Mouse (Mus musculus) hindbrain, embryonic 11.5 days (tissue): Measurements from ENCODE around the gene Krt5. TPM values are rescaled to one million over a fixed set of nuclear protein-coding genes. Genes with fewer than 3 reads are reported as not detected.

Experiments used
- ATAC-seq: fragments of 200-750 bp; cut with Nextera tagmentation; 2 replicates; pipeline ENCODE4 v1.8.0; 2017; ENCODE audit warnings: mild to moderate bottlenecking, moderate TSS enrichment, moderate library complexity; ENCODE audit not compliant: low FRiP score
- DNase-seq: peaks from one replicate; pipeline ENCODE4 v3.0.0-alpha.2; 2015; ENCODE audit warnings: low spot score
- H3K27ac ChIP-seq: fragments of 300-500 bp; sonication (generic); 2 replicates; pipeline ENCODE4 v1.5.1; 2014; ENCODE audit warnings: mild to moderate bottlenecking, low read depth, low read length
- H3K27me3 ChIP-seq: fragments of 300-500 bp; sonication (generic); 2 replicates; pipeline ENCODE4 v1.6.1; 2014; ENCODE audit warnings: mild to moderate bottlenecking, low read length, moderate library complexity, mixed read lengths; ENCODE audit not compliant: control insufficient read depth, insufficient read depth
- H3K36me3 ChIP-seq: fragments of 300-500 bp; sonication (generic); 2 replicates; pipeline ENCODE4 v1.6.1; 2014; ENCODE audit warnings: mild to moderate bottlenecking, low read length, moderate library complexity, mixed read lengths; ENCODE audit not compliant: control insufficient read depth, insufficient read depth
- H3K4me1 ChIP-seq: fragments of 300-500 bp; sonication (generic); replicated peaks from 2 replicates; pipeline ENCODE4 v1.6.1; 2014; ENCODE audit warnings: low read length, mixed read lengths; ENCODE audit not compliant: control insufficient read depth, insufficient read depth
- H3K4me2 ChIP-seq: fragments of 300-500 bp; sonication (generic); replicated peaks from 2 replicates; pipeline ENCODE4 v1.6.1; 2014; ENCODE audit warnings: mild to moderate bottlenecking, low read depth, low read length
- H3K4me3 ChIP-seq: fragments of 300-500 bp; sonication (generic); 2 replicates; pipeline ENCODE4 v1.5.1; 2014; ENCODE audit warnings: low read depth, low read length
- H3K9ac ChIP-seq: fragments of 300-500 bp; sonication (generic); 2 replicates; pipeline ENCODE4 v1.6.1; 2014; ENCODE audit warnings: low read depth, low read length
- H3K9me3 ChIP-seq: fragments of 300-500 bp; sonication (generic); 2 replicates; pipeline ENCODE4 v1.6.1; 2016; ENCODE audit warnings: low read length; ENCODE audit not compliant: control insufficient read depth
- WGBS: fragments of 180-500 bp; shearing (Covaris S2); extraction: QIAGEN DNeasy Blood & Tissue Kit; methylation state at CpG from one replicate; pipeline ENCODE4 v1.1.7; 2014; 5-methylcytosine and 5-hydroxymethylcytosine counted together
- polyA plus RNA-seq: library from polyadenylated mRNA; unstranded; fragments of >200 nt; fragmentation: Nextera tagmentation; extraction: Ambion mirVana; gene quantifications from 2 replicates; pipeline ENCODE4 v1.2.1, GENCODE M21; 2014

The Krt5 gene
- polyA plus RNA-seq, 1 experiment from 2014 or later, result 1.8 TPM

DNA sequence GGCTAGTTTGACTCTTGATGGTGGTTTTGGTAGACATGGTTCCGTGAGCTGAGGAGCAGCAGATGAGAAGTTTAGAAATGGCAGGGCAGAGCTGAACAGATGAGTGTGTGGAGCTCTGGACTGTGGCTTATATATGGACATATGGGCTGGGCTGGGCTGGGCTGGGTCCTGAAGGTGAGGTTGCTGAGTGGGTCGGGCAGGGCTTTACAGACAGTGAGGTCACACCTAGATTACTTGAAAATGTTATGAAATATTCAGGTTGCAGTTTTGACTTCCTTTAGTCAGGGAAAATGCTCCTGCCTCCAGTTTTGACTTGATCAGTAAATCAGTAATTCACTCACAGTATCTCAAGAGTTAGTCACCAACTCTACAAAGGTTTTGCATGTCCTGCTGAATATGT is 32.5 kb downstream of the Krt5 start, which contains the start of gene Krt6b:
Gene Krt6b (minus strand): TSS at position 101 of the 400 bp plus-strand sequence.
- Histone ChIP-seq H3K4me3 (no peak within 1 kb of the TSS), H3K9ac (no peak within 1 kb of the TSS), H3K9me3 (no peaks in the 10 kb centered on the region), H3K27ac (no peak within 1 kb of the TSS), H3K27me3 (no peaks in the 10 kb centered on the region), H3K4me1 (no peaks in the 10 kb centered on the region), H3K4me2 (no peak within 1 kb of the TSS), H3K36me3 (no peaks in the 10 kb centered on the region)
- DNase-seq, result no peak
- no peak for ATAC-seq
- WGBS, result 85% methylated on average over 2 of the region's 2 CpGs

DNA sequence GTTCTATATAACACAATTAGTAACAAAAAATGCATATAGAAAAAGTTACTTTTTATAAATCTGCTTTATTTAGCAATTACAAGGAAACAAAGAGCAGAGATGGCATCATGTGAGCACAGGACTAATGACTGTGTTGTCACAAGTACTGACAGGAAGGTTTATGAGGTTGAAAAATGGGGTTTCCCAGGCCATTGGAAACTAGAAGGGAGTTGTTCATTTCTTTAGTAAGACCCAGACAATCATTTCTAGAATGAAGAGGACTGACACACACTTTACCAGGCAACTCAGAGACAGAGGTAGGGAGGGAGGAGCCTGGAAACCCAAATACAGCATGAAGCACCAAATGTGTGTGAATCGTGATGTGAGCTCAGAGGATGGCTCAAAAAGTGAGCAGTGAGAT is 36.7 kb downstream of the Krt5 start:
- H3K36me3 ChIP-seq, result no peaks in the 10 kb centered on the region

More for the DNA sequence above, 36.7 kb downstream of the Krt5 start:
- Histone ChIP-seq H3K4me1 (no peaks in the 10 kb centered on the region), H3K27ac (no peak overlapping the region), H3K27me3 (no peaks in the 10 kb centered on the region), H3K9me3 (no peaks in the 10 kb centered on the region), H3K9ac (no peak overlapping the region), H3K4me2 (no peak overlapping the region), H3K4me3 (no peak overlapping the region)
- 82% methylated on average over 1 of the region's 1 CpGs for WGBS
- DNase-seq (no peak), ATAC-seq (no peak)

Other genes starting within 250 kb of the Krt5 start
- not detected in 2 replicates for gene Krt81, start 249.1 kb downstream of the Krt5 start, polyA plus RNA-seq
- not detected in 2 replicates for gene Krt86, start 239.4 kb downstream of the Krt5 start, polyA plus RNA-seq
- gene Krt83, start 221.4 kb downstream of the Krt5 start, polyA plus RNA-seq, result not detected in 2 replicates
- gene Gm49425, start 195.6 kb downstream of the Krt5 start, polyA plus RNA-seq, result not detected in 2 replicates
- gene Krt84, start 180.1 kb downstream of the Krt5 start, polyA plus RNA-seq, result not detected in 2 replicates
- not detected in 2 replicates for gene Krt82, start 162.2 kb downstream of the Krt5 start, polyA plus RNA-seq
- gene Krt90, start 149.9 kb downstream of the Krt5 start, polyA plus RNA-seq, result 0.07 and 0.42 TPM in 2 replicates
- 0.04 and 0.05 TPM in 2 replicates for gene Krt75, start 139.0 kb downstream of the Krt5 start, polyA plus RNA-seq
- not detected in 2 replicates for gene Gm5414, start 84.7 kb downstream of the Krt5 start, polyA plus RNA-seq
- not detected in 2 replicates for gene Gm5478, start 65.5 kb downstream of the Krt5 start, polyA plus RNA-seq
- not detected in 2 replicates for gene Krt6b, start 32.6 kb downstream of the Krt5 start, polyA plus RNA-seq
- gene Krt6a, start 18.6 kb downstream of the Krt5 start, polyA plus RNA-seq, result not detected in 2 replicates
- not detected in 2 replicates for gene Krt71, start 30.2 kb upstream of the Krt5 start, polyA plus RNA-seq
- gene Krt72, start 73.6 kb upstream of the Krt5 start, polyA plus RNA-seq, result 0.10 TPM in 1 of 2 replicates, not detected in the other
- gene Krt73, start 89.4 kb upstream of the Krt5 start, polyA plus RNA-seq, result 0.08 and 0.24 TPM in 2 replicates
- not detected in 2 replicates for gene Krt2, start 105.3 kb upstream of the Krt5 start, polyA plus RNA-seq
- gene Krt1, start 137.9 kb upstream of the Krt5 start, polyA plus RNA-seq, result 1.5 and 1.8 TPM in 2 replicates
- not detected in 2 replicates for gene Krt77, start 156.8 kb upstream of the Krt5 start, polyA plus RNA-seq
- gene Krt76, start 180.0 kb upstream of the Krt5 start, polyA plus RNA-seq, result not detected in 2 replicates
- gene Krt4, start 211.8 kb upstream of the Krt5 start, polyA plus RNA-seq, result not detected in 2 replicates
- gene Krt79, start 227.4 kb upstream of the Krt5 start, polyA plus RNA-seq, result 0.27 TPM in 1 of 2 replicates, not detected in the other
- 0.11 TPM in 1 of 2 replicates, not detected in the other for gene Krt78, start 241.4 kb upstream of the Krt5 start, polyA plus RNA-seq